Mouse (Mus musculus): ENCODE measurements around the gene Bfsp2. TPM values are rescaled to one million over a fixed set of nuclear protein-coding genes. Genes with fewer than 3 reads are reported as not detected.

The Bfsp2 gene
- 0.57 and 0.65 TPM in 2 replicates for polyA plus RNA-seq (2015; fragmentation: Nextera tagmentation; extraction: Ambion mirVana)

DNA sequence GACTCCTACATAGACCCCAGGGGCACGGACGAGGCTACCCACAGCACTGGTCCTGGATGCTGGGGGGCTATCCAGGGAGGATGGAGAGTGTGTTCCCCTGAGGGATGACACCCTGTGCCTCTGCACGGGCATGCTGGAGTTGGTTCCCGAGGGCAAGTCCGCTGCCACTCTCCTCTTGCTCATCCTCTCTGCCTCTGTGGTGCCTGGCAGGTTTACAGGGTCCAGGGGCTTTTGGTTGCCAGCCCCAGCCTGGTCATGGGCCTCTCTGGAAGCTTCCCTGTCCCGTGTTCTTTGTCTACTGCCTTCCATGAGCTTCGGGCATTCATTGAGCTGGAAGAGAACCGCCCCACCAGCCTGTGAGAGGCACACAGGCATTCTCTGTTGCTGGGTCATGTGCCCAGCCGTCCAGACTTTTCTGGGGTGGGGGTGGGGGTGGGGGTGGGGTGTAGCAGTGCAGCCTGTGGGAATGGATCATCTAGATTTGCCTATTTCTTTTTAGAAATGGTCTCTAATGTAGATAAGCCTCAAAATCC, at the start of gene Bfsp2:
Gene Bfsp2, minus strand, starts transcription at position 377 of the 533 bp plus-strand sequence.
- no peak for ATAC-seq (ENCODE audit: low read depth)
- Histone ChIP-seq H3K9me3 (replicated peaks) (no peaks in the 10 kb centered on the region), H3K4me2 (no peak within 1 kb of the TSS), H3K36me3 (no peaks in the 10 kb centered on the region), H3K4me1 (replicated peaks) (peaks cover 11% of the 10 kb centered on the region), H3K27ac (no peak within 1 kb of the TSS), H3K27me3 (no peaks in the 10 kb centered on the region), H3K4me3 (replicated peaks) (no peak within 1 kb of the TSS), H3K9ac (no peak within 1 kb of the TSS)
- no peak for DNase-seq
- WGBS (ENCODE audit: insufficient replicate concordance): 57% methylated on average over 9 of the region's 9 CpGs

DNA sequence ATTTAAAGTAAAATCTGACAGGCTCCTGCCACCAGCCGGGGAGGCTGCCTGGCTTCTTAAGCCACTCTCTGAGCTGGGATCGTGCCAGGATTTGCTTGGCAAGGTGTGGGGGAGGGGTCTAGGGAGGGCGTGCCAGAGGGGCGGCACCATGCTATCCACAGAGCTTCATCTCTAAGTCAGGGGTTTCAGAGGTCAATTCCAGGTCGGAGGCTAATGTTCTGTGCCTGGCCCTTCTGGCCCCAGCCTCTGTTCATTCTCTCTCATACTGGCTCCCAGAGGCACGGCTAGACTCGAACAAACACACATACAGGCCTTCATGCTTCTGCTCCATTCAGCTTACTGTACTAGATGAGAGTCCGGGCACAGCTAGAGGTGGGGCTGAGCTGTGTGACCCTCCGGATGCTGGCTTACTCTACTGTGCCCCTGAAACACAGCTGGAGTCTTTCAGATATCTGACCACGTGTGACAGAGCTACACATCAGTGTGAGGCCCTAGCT, 44.9 kb upstream of the Bfsp2 start:
- no peak overlapping the region for H3K9ac ChIP-seq
- no peaks in the 10 kb centered on the region for H3K36me3 ChIP-seq
- H3K27me3 ChIP-seq: no peaks in the 10 kb centered on the region
- no peak overlapping the region for H3K4me2 ChIP-seq
- WGBS (ENCODE audit: insufficient replicate concordance): 33% methylated on average over 10 of the region's 10 CpGs
- no peak overlapping the region for H3K27ac ChIP-seq
- H3K4me3 ChIP-seq (replicated peaks): no peak overlapping the region
- DNase-seq: no peak
- 0 out of 2 replicates have a peak, but pooled peaks cover 5% of the 10 kb centered on the region for H3K4me1 ChIP-seq (replicated peaks)
- ATAC-seq (ENCODE audit: low read depth): peak; percentile 36; the same call in 1 of the 2 replicates
- H3K9me3 ChIP-seq (replicated peaks): no peaks in the 10 kb centered on the region

DNA sequence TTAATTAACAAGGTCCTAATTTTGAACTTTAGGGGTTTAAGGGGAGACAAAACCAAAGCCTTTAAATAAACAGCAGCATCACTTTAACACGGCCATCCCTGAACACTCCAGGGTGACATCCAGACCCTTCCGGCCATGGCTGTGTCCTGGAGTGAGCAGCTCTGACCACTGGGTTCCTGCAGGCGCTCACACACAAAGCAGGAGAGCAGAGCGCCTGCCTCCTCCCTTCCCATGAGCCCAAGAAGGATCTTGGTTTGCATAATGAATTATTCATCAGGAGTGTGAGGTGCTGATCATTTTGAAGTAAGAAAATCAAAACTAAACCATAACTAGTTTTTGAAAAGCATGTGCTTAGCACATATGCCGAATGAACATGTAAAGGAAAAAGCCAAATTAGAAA, 44.4 kb upstream of the Bfsp2 start:
- DNase-seq (no peak), ATAC-seq (ENCODE audit: low read depth) (no peak)
- no peaks in the 10 kb centered on the region for H3K9me3 ChIP-seq (replicated peaks)
- 0 out of 2 replicates have a peak, but pooled peaks cover 5% of the 10 kb centered on the region for H3K4me1 ChIP-seq (replicated peaks)
- H3K27me3 ChIP-seq: no peaks in the 10 kb centered on the region
- no peak overlapping the region for H3K27ac ChIP-seq
- no peak overlapping the region for H3K4me3 ChIP-seq (replicated peaks)
- WGBS (ENCODE audit: insufficient replicate concordance): 52% methylated on average over 5 of the region's 5 CpGs
- no peaks in the 10 kb centered on the region for H3K36me3 ChIP-seq
- no peak overlapping the region for H3K4me2 ChIP-seq
- no peak overlapping the region for H3K9ac ChIP-seq

DNA sequence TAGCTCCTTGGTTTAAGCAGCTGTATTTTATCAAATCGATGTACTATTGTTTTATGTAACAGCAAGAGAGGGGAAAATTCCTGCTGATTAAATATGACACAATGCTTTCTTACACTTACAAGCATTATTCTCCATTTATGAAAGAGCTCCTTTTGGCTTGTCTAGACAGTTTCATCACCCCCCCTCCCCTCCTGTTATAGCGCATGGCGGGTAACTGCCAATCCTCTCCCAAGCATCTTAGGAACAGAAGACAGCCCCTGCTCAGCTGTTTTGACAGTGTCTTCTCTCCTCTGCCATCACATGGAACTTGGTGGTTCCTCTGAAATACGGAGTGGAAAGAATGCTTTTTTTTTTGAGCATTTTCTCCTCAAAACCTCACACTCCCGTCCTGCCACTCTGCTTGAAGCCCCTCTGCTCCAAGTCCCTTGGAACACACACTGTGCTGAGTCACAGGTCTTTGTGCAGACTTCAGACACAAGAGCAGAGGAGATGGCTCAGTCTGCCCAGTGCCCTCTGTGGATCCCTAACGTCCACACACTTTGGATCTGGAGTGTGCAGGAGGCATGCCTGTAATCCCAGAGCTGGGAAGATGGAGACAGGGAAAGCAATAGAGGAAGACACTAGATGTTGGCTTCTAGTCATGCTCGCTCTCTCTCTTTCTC, 43.7 kb upstream of the Bfsp2 start:
- 58% methylated on average over 7 of the region's 7 CpGs for WGBS (ENCODE audit: insufficient replicate concordance)
- H3K4me3 ChIP-seq (replicated peaks): no peak overlapping the region

DNA sequence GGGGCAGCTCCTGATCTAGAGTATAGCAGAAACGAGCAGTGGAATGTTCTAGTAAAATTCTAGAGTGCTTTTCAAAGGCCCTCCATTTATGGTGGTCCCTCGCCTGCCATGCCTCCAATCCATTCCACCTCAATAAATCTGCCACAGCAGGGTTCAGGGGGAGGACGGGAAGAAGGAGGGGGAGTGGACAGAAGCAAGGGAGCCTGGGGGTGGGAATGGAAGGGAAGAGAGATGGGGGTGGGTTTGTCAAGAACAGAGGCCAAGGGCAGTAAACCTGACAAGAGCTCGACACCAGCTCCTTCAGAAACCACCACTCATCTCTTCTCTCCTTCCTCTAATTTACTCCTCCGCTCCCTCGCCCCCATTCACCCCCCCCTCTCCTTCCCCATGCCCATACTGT, 42.8 kb upstream of the Bfsp2 start:
- no peak for DNase-seq
- no peak overlapping the region for H3K27ac ChIP-seq

More for the DNA sequence above, 43.7 kb upstream of the Bfsp2 start:
- Histone ChIP-seq H3K4me2 (no peak overlapping the region), H3K36me3 (no peaks in the 10 kb centered on the region), H3K27me3 (no peaks in the 10 kb centered on the region), H3K9ac (no peak overlapping the region), H3K4me1 (replicated peaks) (0 out of 2 replicates have a peak, but pooled peaks cover 5% of the 10 kb centered on the region), H3K9me3 (replicated peaks) (no peaks in the 10 kb centered on the region), H3K27ac (no peak overlapping the region)
- ATAC-seq (ENCODE audit: low read depth) (no peak), DNase-seq (no peak)

DNA sequence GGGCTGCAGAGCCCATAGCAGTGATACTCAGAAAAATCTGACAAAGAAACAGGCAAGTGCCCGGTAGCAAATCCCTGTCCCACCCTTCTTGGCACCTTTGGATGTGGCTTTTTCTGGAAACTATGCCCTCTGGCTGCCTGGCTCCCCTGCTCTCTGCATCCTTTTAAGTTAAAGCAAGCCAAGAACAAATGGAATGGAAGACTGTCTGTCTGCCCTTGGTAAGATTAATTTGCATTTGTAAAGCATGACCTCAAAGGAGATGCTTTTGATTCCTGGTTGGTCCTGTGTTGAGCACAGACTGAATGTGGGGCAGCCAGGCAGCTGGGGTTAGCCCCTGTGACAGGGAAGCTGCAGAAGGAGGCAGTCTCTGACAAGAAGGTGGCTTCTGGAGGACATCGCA, 33.7 kb upstream of the Bfsp2 start:
- H3K9ac ChIP-seq: no peak overlapping the region
- WGBS (ENCODE audit: insufficient replicate concordance): 58% methylated on average over 2 of the region's 2 CpGs
- no peak overlapping the region for H3K27ac ChIP-seq
- no peak for ATAC-seq (ENCODE audit: low read depth)
- H3K4me3 ChIP-seq (replicated peaks): no peak overlapping the region
- no peaks in the 10 kb centered on the region for H3K27me3 ChIP-seq
- H3K9me3 ChIP-seq (replicated peaks): no peaks in the 10 kb centered on the region
- no peaks in the 10 kb centered on the region for H3K36me3 ChIP-seq
- no peak for DNase-seq
- no peak overlapping the region for H3K4me2 ChIP-seq
- no peaks in the 10 kb centered on the region for H3K4me1 ChIP-seq (replicated peaks)

More for the DNA sequence above, 42.8 kb upstream of the Bfsp2 start:
- Histone ChIP-seq H3K9me3 (replicated peaks) (no peaks in the 10 kb centered on the region), H3K9ac (no peak overlapping the region), H3K27me3 (no peaks in the 10 kb centered on the region), H3K4me3 (replicated peaks) (no peak overlapping the region), H3K4me2 (no peak overlapping the region), H3K4me1 (replicated peaks) (0 out of 2 replicates have a peak, but pooled peaks cover 5% of the 10 kb centered on the region), H3K36me3 (no peaks in the 10 kb centered on the region)
- WGBS (ENCODE audit: insufficient replicate concordance): 42% methylated on average over 6 of the region's 6 CpGs
- ATAC-seq (ENCODE audit: low read depth): no peak

DNA sequence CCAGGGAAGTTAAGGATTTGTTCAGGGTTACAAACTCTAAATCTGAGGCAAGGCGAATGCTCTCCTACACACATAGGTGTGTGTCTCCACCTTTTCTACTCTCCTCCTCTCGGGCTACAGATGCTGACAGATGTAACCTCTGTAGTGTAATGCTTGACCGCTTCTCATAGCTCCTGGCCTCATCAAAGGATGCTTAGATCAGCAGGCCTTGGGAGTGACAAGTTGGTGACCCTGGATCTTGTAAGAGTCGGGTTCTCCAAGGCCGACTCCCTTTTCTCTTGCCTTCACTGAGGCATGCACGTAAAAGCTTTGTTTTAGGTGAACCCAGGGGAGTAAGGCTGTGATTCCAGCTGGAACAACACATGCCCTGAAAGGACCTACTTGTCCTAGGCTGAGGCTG, 32.0 kb upstream of the Bfsp2 start:
- no peaks in the 10 kb centered on the region for H3K9me3 ChIP-seq (replicated peaks)
- no peak overlapping the region for H3K27ac ChIP-seq
- no peaks in the 10 kb centered on the region for H3K27me3 ChIP-seq
- H3K9ac ChIP-seq: no peak overlapping the region
- no peak overlapping the region for H3K4me2 ChIP-seq
- no peak overlapping the region for H3K4me3 ChIP-seq (replicated peaks)
- no peak for DNase-seq
- H3K4me1 ChIP-seq (replicated peaks): no peaks in the 10 kb centered on the region
- no peaks in the 10 kb centered on the region for H3K36me3 ChIP-seq
- no peak for ATAC-seq (ENCODE audit: low read depth)
- WGBS (ENCODE audit: insufficient replicate concordance): 69% methylated on average over 6 of the region's 6 CpGs

DNA sequence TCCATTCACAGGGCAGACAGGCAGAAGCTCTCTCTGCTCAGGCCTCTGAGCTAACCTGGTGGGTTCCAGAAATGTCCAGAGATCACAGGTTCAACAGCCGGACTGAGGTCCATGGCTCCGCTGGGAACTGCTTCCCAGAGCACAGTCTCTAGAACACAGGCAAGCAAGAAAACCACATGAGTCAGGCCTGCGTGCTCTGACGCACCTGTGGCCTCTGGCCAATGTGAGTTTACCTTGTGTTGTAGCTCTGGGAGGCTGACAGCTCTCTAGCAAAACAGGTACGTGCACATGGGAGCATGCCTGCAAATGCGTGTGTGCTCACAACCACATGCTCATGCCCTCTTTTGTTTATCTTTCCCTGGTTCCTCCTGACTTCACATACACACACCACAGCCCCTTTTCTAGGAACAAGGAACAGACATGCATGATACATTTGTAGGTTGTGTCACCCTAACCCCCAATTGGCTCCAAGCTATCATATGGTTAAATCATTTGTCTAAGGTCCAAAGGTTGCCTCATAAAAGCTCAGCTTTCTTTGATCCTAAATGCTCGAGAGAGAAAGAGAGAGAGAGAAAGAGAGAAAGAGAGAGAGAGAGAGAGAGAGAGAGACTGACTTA, 26.9 kb upstream of the Bfsp2 start:
- no peak overlapping the region for H3K4me2 ChIP-seq
- ATAC-seq (ENCODE audit: low read depth): no peak

DNA sequence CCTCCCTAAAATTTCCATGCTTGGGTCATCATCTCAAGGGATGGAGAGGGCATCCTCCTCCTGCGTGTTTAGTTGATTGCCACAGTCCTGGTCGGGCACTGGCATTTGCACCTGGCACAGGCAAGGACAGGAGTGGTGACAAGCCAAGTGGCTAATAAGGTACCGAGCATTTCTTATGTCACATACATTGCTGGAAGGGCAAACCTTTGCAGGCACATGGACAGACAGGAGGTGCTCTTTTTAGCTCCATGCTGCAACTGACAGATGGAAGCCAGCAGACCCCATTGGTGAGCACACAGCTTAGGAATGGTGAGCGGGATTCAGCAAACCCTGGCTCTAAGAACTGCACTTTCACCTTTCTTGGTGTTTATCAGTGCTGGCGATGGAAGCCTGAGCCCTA, 24.8 kb upstream of the Bfsp2 start:
- Histone ChIP-seq H3K27me3 (no peaks in the 10 kb centered on the region), H3K27ac (no peak overlapping the region), H3K36me3 (no peaks in the 10 kb centered on the region), H3K4me2 (no peak overlapping the region), H3K9ac (no peak overlapping the region), H3K9me3 (replicated peaks) (no peaks in the 10 kb centered on the region), H3K4me1 (replicated peaks) (peaks cover 12% of the 10 kb centered on the region), H3K4me3 (replicated peaks) (no peak overlapping the region)
- 64% methylated on average over 5 of the region's 5 CpGs for WGBS (ENCODE audit: insufficient replicate concordance)
- DNase-seq (no peak), ATAC-seq (ENCODE audit: low read depth) (no peak)

More for the DNA sequence above, 26.9 kb upstream of the Bfsp2 start:
- Histone ChIP-seq H3K36me3 (no peaks in the 10 kb centered on the region), H3K4me3 (replicated peaks) (no peak overlapping the region), H3K9me3 (replicated peaks) (no peaks in the 10 kb centered on the region), H3K27me3 (no peaks in the 10 kb centered on the region), H3K27ac (no peak overlapping the region), H3K9ac (no peak overlapping the region), H3K4me1 (replicated peaks) (peaks cover 4% of the 10 kb centered on the region)
- DNase-seq: no peak
- WGBS (ENCODE audit: insufficient replicate concordance): 58% methylated on average over 7 of the region's 7 CpGs

DNA sequence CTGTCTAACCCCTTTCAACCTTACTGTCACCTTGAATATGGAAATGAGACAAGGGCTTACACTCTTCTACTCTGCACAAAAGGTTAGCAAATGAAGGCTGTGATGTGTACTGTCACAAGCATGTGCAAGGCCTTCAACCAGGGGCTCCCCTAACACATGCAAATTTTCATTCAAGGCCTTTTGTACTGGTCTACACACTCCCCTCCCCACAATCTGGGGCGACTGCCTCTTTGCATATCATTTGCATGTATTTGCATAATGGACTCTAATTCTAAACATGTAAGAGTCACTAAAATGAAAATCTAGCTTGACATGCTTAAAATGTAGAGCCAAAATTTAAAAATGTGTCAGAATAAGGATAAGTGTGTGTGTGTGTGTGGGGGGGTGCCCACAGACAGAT, 24.4 kb upstream of the Bfsp2 start:
- Histone ChIP-seq H3K36me3 (no peaks in the 10 kb centered on the region), H3K4me2 (no peak overlapping the region), H3K27ac (no peak overlapping the region), H3K9me3 (replicated peaks) (no peaks in the 10 kb centered on the region), H3K4me3 (replicated peaks) (no peak overlapping the region), H3K4me1 (replicated peaks) (peaks cover 12% of the 10 kb centered on the region), H3K9ac (no peak overlapping the region), H3K27me3 (no peaks in the 10 kb centered on the region)
- ATAC-seq (ENCODE audit: low read depth): no peak
- 63% methylated on average over 1 of the region's 1 CpGs for WGBS (ENCODE audit: insufficient replicate concordance)
- no peak for DNase-seq

DNA sequence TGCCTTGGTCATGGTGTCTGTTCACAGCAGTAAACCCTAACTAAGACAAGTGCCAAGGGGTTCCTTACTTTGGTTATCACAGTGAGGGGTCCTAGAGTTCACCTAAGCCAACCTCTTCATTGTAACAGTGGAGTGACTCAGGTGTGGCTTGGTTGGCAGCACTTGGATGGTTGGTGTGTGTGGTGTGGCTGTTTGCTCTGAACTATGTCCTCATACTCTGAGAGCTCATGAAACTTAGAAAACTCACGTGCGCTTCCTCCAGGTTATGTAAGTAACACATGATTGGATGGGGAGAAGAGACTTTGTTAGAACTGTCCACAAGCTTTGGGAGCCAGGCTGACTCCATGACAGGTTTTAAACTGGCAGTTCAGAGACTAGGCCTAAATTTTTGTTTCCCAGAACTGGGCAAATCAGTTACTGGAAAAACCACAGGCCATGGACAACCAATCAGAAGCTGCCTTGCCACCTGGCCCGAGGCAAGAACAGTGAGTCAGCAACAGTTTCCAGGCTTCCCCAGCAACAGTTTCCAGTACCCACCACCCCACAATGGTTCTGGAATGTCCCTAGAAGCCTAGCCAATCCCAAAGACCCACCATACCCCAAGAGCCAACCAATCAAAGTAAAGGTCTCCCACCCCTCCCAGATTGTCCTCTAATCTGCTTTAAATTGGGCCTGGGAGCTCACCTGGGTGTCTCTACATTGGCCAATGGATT, 23.5 kb upstream of the Bfsp2 start:
- H3K9me3 ChIP-seq (replicated peaks): no peaks in the 10 kb centered on the region
- no peaks in the 10 kb centered on the region for H3K27me3 ChIP-seq
- no peak for DNase-seq
- WGBS (ENCODE audit: insufficient replicate concordance): 62% methylated on average over 3 of the region's 3 CpGs
- H3K4me2 ChIP-seq: no peak overlapping the region
- peaks cover 12% of the 10 kb centered on the region for H3K4me1 ChIP-seq (replicated peaks)
- no peak for ATAC-seq (ENCODE audit: low read depth)
- no peak overlapping the region for H3K4me3 ChIP-seq (replicated peaks)
- H3K27ac ChIP-seq: no peak overlapping the region
- no peaks in the 10 kb centered on the region for H3K36me3 ChIP-seq
- no peak overlapping the region for H3K9ac ChIP-seq
